Mouse (Mus musculus): Measurements from ENCODE around the gene Zmpste24. TPM values are rescaled to one million over a fixed set of nuclear protein-coding genes. Genes with fewer than 3 reads are reported as not detected.

The Zmpste24 gene
- polyA plus RNA-seq, 1 experiment from 2014 or later: 39.9 TPM

DNA sequence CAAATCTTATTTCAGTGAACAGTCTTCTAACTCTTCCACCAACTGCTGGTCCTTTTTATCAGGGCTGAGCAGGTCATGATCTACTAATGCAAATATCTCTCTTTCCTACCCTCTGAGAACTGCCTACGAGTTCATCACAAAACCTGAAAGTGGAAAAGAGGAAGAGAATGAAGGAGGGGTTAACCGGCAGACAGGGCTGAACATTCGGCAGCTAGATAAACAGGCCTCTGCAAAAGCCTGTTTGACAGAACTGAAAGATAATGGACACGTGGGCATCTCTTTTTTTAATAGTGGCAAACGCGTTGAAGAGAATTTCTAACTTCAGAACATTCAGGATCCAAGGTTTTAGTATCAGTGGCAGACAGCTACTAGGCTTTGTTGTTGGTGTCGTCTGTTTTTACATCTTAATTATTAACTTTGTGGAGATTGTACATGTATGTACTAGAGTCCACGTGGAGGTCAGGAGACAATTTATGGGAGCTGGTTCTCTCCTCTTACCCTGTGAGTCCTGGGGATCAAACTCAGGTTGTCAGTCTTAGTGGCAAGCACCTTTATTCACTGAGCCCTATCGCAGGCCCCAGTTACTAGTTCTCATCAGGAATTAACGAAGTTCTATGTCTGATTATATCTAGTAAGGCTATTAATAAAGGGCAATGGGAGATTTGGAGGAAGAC is 83.3 kb downstream of the Zmpste24 start:
- WGBS: 53% methylated on average over 10 of the region's 10 CpGs
- H3K27me3 ChIP-seq: no peaks in the 10 kb centered on the region
- no peak overlapping the region for H3K9ac ChIP-seq
- H3K36me3 ChIP-seq: no peaks in the 10 kb centered on the region
- H3K4me1 ChIP-seq: peaks cover 15% of the 10 kb centered on the region
- ATAC-seq (ENCODE audit: borderline replicate concordance, extremely low read depth, low FRiP score, low TSS enrichment): no peak
- H3K27ac ChIP-seq: no peak overlapping the region
- H3K4me2 ChIP-seq: no peak overlapping the region
- H3K9me3 ChIP-seq: no peaks in the 10 kb centered on the region
- H3K4me3 ChIP-seq: no peak overlapping the region

DNA sequence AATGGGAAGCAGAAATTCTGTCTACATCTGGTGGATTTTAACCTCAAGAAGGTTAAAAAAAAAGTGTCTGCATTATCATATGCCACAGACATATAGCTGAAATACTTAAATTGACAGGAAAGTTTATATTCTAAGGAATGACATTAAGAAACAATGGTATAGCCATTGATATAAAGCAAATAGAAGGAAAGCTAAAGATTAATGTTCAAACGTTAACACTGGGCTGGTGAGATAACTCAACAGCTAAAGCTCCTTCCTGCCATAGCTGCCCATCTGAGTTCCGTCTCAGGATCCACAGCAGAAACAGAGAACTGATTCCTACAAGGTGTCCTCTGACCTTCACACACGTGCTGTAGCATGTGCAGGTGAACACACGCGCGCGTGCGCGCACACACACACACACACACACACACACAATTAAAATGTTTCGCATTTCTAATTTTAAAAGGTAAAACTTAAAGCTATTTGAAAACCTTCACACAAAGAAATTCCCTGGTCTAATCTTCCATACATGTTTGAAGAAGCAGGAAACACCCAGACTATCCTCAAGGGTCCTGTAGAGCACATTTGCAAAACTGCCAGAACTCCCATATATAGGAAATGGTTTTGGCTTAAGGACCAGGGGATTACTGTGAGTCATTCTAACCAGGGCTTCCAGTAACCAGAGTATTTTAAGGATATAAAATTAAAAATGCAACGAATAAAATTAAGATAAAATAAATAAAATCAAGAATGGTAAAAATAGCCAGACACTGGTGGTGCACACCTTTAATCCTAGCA is 87.1 kb downstream of the Zmpste24 start:
- no peaks in the 10 kb centered on the region for H3K36me3 ChIP-seq
- no peak overlapping the region for H3K27ac ChIP-seq
- WGBS: 72% methylated on average over 11 of the region's 11 CpGs
- H3K27me3 ChIP-seq: no peaks in the 10 kb centered on the region
- H3K9me3 ChIP-seq: no peaks in the 10 kb centered on the region
- H3K4me3 ChIP-seq: no peak overlapping the region
- no peak for ATAC-seq (ENCODE audit: borderline replicate concordance, extremely low read depth, low FRiP score, low TSS enrichment)
- H3K4me1 ChIP-seq: peaks cover 12% of the 10 kb centered on the region
- no peak overlapping the region for H3K9ac ChIP-seq
- no peak overlapping the region for H3K4me2 ChIP-seq

Other genes with a start within 250 kb of the Zmpste24 start
- 0.57 and 0.72 TPM in 2 replicates for gene Rims3, start 243.4 kb downstream of the Zmpste24 start, polyA plus RNA-seq (2015; fragmentation: Nextera tagmentation; extraction: Ambion mirVana)
- 27.6 and 27.9 TPM in 2 replicates for gene Exo5, start 173.2 kb downstream of the Zmpste24 start, polyA plus RNA-seq (2015; fragmentation: Nextera tagmentation; extraction: Ambion mirVana)
- 9.0 and 10.0 TPM in 2 replicates for gene Zfp69, start 146.5 kb downstream of the Zmpste24 start, polyA plus RNA-seq (2015; fragmentation: Nextera tagmentation; extraction: Ambion mirVana)
- 14.3 and 14.5 TPM in 2 replicates for gene Smap2, start 81.0 kb downstream of the Zmpste24 start, polyA plus RNA-seq (2015; fragmentation: Nextera tagmentation; extraction: Ambion mirVana)
- 12.3 and 12.5 TPM in 2 replicates for gene Col9a2, start 58.9 kb downstream of the Zmpste24 start, polyA plus RNA-seq (2015; fragmentation: Nextera tagmentation; extraction: Ambion mirVana)
- not detected in 2 replicates for gene Tmco2, start 11.0 kb upstream of the Zmpste24 start, polyA plus RNA-seq (2015; fragmentation: Nextera tagmentation; extraction: Ambion mirVana)
- gene Rlf, start 116.8 kb upstream of the Zmpste24 start, polyA plus RNA-seq (2015; fragmentation: Nextera tagmentation; extraction: Ambion mirVana): 24.4 and 24.5 TPM in 2 replicates
- not detected in 2 replicates for gene Gm12888, start 226.7 kb upstream of the Zmpste24 start, polyA plus RNA-seq (2015; fragmentation: Nextera tagmentation; extraction: Ambion mirVana)

Measured in lung, embryonic 15.5 days (tissue).